Mouse (Mus musculus) left cerebral cortex, postnatal 25 days (tissue): Measurements from ENCODE around the gene Gm5485. TPM values are rescaled to one million over a fixed set of nuclear protein-coding genes. Genes with fewer than 3 reads are reported as not detected.

Experiments used
- DNase-seq, 2 experiments: peaks; one replicate each; pipeline ENCODE4 v3.0.0; 2022; ENCODE audit warnings: low spot score in 2 of 2, mixed read lengths in 1 of 2
- intact Hi-C: fragments of 180-260 bp; cut with DNase I; formaldehyde crosslinking; loops from one replicate; pipeline ENCODE4 v1.15.1; 2025
- total RNA-seq, 2 experiments: library from RNA; stranded (reverse); gene quantifications; 2 replicates each; pipeline ENCODE4 v1.2.3; 2021

Gm5485 gene
- total RNA-seq, 2 experiments from 2014 or later = not detected

GRCm38 (mm10) chr16:48373711-48374485 lies 38.3 kb downstream of the Gm5485 start:
- intact Hi-C loops = no loop called here
- no peak for DNase-seq

- DNase-seq = no peak
- intact Hi-C loops = no loop called here
These were observed 39.8 kb downstream of the Gm5485 start for GRCm38 (mm10) chr16:48372461-48372860.

GRCm38 (mm10) chr16:48368096-48368495 lies 44.1 kb downstream of the Gm5485 start:
- intact Hi-C loops = no loop called here
- no peak for DNase-seq

- intact Hi-C loops = no loop called here
- DNase-seq = no peak
These were observed 45.4 kb downstream of the Gm5485 start for GRCm38 (mm10) chr16:48366801-48367200.

- intact Hi-C loops = no loop called here
- DNase-seq = peak; percentile 12 to 85
These were observed 51.3 kb downstream of the Gm5485 start for GRCm38 (mm10) chr16:48360887-48361286.

- intact Hi-C loops = no loop called here
- no peak for DNase-seq
These were observed 55.8 kb downstream of the Gm5485 start for GRCm38 (mm10) chr16:48356417-48356816.

GRCm38 (mm10) chr16:48355716-48356115 lies 56.5 kb downstream of the Gm5485 start:
- DNase-seq = no peak
- intact Hi-C loops = no loop called here

Other genes starting within 250 kb of the Gm5485 start
- gene Dppa4, start 128.7 kb downstream of the Gm5485 start, total RNA-seq = not detected
- not detected for gene Dppa2, start 108.5 kb downstream of the Gm5485 start, total RNA-seq
- gene Morc1, start 18.8 kb upstream of the Gm5485 start, total RNA-seq = under 1 TPM in 1 of 2 experiments, not detected in 1; 0.18 TPM